Mouse (Mus musculus) forebrain, embryonic 10.5 days (tissue): ENCODE results near the gene Brsk2. TPM values are rescaled to one million over a fixed set of nuclear protein-coding genes. Genes with fewer than 3 reads are reported as not detected.

Experiments used
- DNase-seq: peaks from one replicate; pipeline ENCODE4 v3.0.0-alpha.2; 2017; ENCODE audit warnings: low spot score; ENCODE audit errors: extremely low spot score
- H3K27ac ChIP-seq: fragments of 300-500 bp; sonication (generic); 2 replicates; pipeline ENCODE4 v1.5.1; 2016; ENCODE audit warnings: mild to moderate bottlenecking
- H3K27me3 ChIP-seq: fragments of 300-500 bp; sonication (generic); 2 replicates; pipeline ENCODE4 v1.6.1; 2016; ENCODE audit warnings: mild to moderate bottlenecking; ENCODE audit not compliant: poor library complexity, severe bottlenecking
- H3K36me3 ChIP-seq: fragments of 300-500 bp; sonication (generic); replicated peaks from 2 replicates; pipeline ENCODE4 v1.6.1; 2016; ENCODE audit warnings: mild to moderate bottlenecking, moderate library complexity
- H3K4me1 ChIP-seq: fragments of 300-500 bp; sonication (generic); 2 replicates; pipeline ENCODE4 v1.6.1; 2016
- H3K4me3 ChIP-seq: fragments of 300-500 bp; sonication (generic); 2 replicates; pipeline ENCODE4 v1.5.1; 2016; ENCODE audit warnings: mild to moderate bottlenecking, moderate library complexity
- H3K9me3 ChIP-seq: fragments of 300-500 bp; sonication (generic); 2 replicates; pipeline ENCODE4 v1.6.1; 2016; ENCODE audit warnings: mild to moderate bottlenecking, moderate library complexity
- WGBS: fragments of 180-500 bp; shearing (Covaris S2); methylation state at CpG from one replicate; pipeline ENCODE4 v1.1.7; 2016; 5-methylcytosine and 5-hydroxymethylcytosine counted together
- polyA plus RNA-seq: library from polyadenylated mRNA; unstranded; fragments of >200 nt; fragmentation: Nextera tagmentation; extraction: Ambion mirVana; gene quantifications from 2 replicates; pipeline ENCODE4 v1.2.1, GENCODE M21; 2016

Brsk2 gene
- polyA plus RNA-seq, 1 experiment from 2014 or later: 6.0 TPM

DNA sequence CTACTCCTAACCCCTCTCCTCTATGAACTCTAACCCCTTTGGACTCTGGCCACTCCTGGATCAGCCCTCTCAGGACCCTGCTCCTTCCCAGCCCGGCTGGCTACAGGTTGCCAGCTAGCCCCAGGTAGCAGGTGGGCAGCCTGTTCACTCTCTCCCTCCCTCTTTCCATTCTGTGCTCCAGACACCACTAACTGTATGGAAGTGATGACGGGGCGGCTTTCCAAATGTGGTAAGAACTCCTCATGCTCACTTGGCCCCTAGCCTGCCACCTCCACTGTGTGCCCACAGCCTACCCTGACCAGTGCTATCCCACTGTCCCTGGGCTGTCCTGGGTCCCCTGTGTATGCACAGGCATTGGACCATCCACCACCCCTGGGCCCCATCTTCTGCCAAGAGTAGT is 51.1 kb downstream of the Brsk2 start:
- 86% methylated on average over 3 of the region's 3 CpGs for WGBS
- Histone ChIP-seq H3K36me3 (peaks cover 98% of the 10 kb centered on the region), H3K4me1 (0 out of 2 replicates have a peak, but pooled peaks cover 7% of the 10 kb centered on the region), H3K27ac (no peak overlapping the region), H3K27me3 (no peaks in the 10 kb centered on the region), H3K9me3 (no peaks in the 10 kb centered on the region), H3K4me3 (no peak overlapping the region)
- no peak for DNase-seq

DNA sequence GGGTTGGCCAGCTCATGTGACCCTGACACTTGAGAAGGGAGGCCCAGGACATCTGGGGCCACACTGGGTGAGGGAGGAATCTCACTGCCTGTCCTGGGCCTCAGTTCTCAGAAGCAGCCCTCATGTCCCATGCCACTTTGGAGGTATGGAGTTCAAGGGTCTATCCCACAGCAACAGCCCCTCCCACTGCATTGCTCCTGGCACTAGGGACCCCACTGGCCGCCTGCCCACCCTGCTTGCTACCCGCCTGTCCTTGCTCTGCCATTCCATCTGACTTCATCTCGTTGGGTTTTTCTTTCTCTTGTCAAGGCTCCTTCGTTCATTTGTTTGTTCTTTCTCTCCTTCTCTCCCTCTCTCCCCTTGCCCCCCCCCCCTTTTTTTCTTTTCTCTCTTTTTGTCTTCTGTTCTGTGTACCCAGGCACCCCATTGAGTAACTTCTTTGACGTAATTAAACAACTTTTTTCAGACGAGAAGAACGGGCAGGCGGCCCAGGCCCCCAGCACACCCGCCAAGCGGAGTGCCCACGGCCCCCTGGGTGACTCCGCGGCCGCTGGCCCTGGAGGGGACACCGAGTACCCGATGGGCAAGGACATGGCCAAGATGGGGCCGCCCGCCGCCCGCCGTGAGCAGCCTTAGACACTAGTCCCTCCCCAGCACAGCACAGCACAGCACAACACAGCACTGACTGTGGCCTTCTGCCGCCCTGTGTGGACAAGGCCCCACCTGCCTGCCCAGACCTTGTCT is 52.2 kb downstream of the Brsk2 start:
- Histone ChIP-seq H3K36me3 (peaks cover 97% of the 10 kb centered on the region), H3K4me1 (0 out of 2 replicates have a peak, but pooled peaks cover 7% of the 10 kb centered on the region), H3K4me3 (no peak overlapping the region), H3K9me3 (no peaks in the 10 kb centered on the region), H3K27me3 (no peaks in the 10 kb centered on the region), H3K27ac (no peak overlapping the region)
- 84% methylated on average over 17 of the region's 22 CpGs for WGBS
- DNase-seq: no peak

DNA sequence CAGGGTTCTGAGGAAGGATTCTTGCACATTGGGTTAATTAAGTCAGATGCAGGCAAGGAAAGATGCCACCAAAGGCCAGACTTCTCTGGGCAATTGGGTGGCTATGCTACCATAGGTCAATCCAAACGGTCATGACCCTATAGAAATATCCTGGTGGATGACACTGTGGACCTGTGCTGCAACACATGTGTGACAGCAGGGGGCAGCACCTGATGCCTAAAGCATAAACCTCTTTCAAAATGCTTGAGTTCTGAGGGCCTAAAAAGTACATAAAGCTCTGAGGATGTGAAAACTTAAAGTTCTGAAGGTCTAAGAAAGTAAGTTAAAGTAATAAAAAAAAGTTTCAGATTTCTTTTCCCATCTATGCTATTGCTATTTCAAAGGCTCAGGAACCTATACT is 67.0 kb downstream of the Brsk2 start:
- Histone ChIP-seq H3K36me3 (peaks cover 42% of the 10 kb centered on the region), H3K27me3 (no peaks in the 10 kb centered on the region), H3K9me3 (no peaks in the 10 kb centered on the region), H3K4me3 (no peak overlapping the region), H3K4me1 (peaks cover 21% of the 10 kb centered on the region), H3K27ac (no peak overlapping the region)
- DNase-seq: no peak
- WGBS: 68% methylated on average over 1 of the region's 1 CpGs

DNA sequence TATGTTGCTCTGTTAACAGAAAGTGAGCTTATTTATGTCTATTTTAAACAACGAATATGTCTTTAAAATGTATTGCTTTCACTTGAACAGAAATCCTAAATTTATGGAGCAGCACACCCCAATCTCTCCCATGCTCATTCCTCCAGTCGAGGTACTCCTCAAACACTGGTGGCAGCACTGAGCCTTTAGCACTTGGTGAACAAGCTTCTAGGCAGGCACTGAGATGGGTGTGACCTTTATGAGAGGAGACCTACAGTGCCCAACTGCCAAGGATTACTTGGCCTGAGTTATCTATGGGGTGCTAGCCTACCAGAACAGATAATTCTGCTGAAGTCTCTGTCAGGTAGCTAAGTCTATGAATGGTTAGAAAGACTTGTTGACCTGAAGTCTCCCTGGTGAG is 70.1 kb downstream of the Brsk2 start:
- peaks cover 21% of the 10 kb centered on the region for H3K4me1 ChIP-seq
- H3K27me3 ChIP-seq: no peaks in the 10 kb centered on the region
- H3K27ac ChIP-seq: no peak overlapping the region
- H3K9me3 ChIP-seq: no peaks in the 10 kb centered on the region
- H3K4me3 ChIP-seq: no peak overlapping the region
- H3K36me3 ChIP-seq: peaks cover 17% of the 10 kb centered on the region
- WGBS: 57% methylated on average over 2 of the region's 2 CpGs
- DNase-seq: no peak

DNA sequence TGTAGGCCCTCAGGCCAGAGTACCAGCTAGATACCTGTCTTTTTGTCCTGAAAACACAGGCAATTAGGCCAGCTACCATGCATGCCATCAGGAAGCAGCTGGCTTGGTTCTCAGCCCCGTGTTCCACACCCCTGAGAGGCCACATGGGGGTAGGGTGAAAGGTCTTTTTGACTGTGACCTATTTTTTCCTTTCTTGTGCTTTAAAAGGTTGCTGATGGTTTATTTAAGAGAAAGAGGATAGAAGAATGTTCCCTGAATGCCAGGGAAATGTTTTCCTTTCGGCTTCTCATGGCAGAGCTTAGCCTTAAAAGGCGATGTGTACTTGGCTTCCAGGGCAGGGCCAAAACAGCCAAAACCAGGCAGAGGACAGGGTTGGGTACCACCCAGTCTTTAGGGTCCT is 71.3 kb downstream of the Brsk2 start:
- no peak overlapping the region for H3K4me3 ChIP-seq
- H3K27ac ChIP-seq: no peak overlapping the region
- WGBS: 76% methylated on average over 3 of the region's 3 CpGs
- H3K4me1 ChIP-seq: peaks cover 21% of the 10 kb centered on the region
- H3K36me3 ChIP-seq: peaks cover 6% of the 10 kb centered on the region
- H3K27me3 ChIP-seq: no peaks in the 10 kb centered on the region
- no peak for DNase-seq
- no peaks in the 10 kb centered on the region for H3K9me3 ChIP-seq

DNA sequence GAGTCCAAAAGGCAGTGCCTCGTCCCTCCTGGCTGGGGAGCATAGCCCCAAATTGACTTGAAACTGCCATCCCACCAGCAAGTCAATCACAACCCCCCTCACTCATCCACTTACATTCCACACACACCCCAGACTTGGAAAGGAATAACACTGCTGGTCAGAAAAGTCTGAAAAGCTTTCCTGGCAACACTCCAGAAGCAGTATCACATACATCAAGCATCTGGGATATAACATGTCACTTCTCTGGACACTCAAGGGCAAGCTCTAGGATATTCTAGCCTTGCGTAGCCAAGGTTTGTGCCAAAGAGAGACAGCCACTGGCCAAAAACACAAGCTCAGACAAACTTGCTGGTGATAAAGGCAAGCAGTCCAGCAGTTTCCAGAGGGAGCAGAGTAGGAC is 75.6 kb downstream of the Brsk2 start:
- Histone ChIP-seq H3K4me1 (peaks cover 17% of the 10 kb centered on the region), H3K27ac (no peak overlapping the region), H3K36me3 (no peaks in the 10 kb centered on the region), H3K27me3 (no peaks in the 10 kb centered on the region), H3K4me3 (no peak overlapping the region), H3K9me3 (no peaks in the 10 kb centered on the region)
- no peak for DNase-seq
- 94% methylated on average over 2 of the region's 2 CpGs for WGBS

DNA sequence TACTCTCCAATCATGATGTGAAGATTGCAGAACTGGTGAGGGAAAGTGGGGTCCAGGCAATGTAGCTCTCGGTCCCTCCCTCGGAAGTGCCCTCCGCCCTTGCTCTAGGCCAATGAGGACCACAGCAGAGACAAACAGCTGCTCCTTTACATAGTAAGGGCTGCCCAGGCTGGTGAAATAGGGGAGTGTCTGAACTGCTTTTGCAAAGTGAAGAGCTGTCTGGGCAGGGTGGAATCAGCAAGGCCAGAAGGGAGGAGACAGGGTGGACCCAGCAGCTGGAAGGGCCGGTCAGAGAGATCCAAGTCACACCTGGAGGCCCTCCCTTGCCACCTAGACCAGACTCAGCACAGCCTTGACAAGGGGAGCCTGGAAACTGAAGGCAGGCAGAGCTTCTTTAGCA is 76.4 kb downstream of the Brsk2 start:
- no peaks in the 10 kb centered on the region for H3K9me3 ChIP-seq
- H3K27me3 ChIP-seq: no peaks in the 10 kb centered on the region
- no peak for DNase-seq
- peaks cover 13% of the 10 kb centered on the region for H3K4me1 ChIP-seq
- WGBS: 84% methylated on average over 4 of the region's 4 CpGs
- H3K4me3 ChIP-seq: no peak overlapping the region
- H3K27ac ChIP-seq: no peak overlapping the region
- no peaks in the 10 kb centered on the region for H3K36me3 ChIP-seq

DNA sequence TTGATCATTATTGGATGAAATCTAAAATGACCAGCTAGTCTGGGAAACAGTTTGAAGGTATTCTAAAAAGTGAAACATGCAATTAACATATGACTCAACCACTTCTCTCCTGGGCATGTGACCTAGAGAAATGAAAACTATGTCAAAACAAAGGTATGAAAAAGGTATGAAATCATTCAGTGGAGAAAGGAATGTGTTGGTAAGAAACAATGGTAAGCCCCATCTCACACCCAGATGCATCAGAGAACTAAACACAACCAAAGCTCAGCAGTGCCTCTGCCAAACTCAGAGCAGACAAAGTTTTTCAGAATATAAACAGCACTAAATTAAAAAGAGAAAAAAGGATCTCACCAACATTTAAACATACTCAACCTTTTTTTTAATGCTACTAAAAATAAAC is 80.5 kb downstream of the Brsk2 start:
- H3K9me3 ChIP-seq: no peaks in the 10 kb centered on the region
- no peak overlapping the region for H3K4me3 ChIP-seq
- no peaks in the 10 kb centered on the region for H3K36me3 ChIP-seq
- peaks cover 10% of the 10 kb centered on the region for H3K4me1 ChIP-seq
- no peak for DNase-seq
- no peaks in the 10 kb centered on the region for H3K27me3 ChIP-seq
- H3K27ac ChIP-seq: no peak overlapping the region

DNA sequence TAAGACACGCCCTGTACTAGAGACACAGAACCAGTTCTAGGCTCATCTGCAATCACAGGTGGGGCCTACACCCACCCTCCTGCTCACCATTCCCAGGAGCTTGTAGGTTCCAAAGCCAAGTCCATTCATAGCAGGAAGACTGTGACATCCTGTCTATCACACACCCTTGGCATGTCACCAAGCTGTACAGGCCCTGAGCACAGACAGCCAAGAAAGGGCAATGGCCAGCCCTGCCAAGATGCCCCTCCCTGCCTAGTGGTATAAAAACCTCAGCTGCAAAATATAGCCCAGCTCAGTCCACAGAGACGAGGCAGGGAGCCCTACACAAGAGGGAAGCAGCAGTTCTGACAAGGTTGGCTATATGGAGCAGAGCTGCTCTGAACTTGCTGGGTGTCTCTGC is 84.6 kb downstream of the Brsk2 start:
- no peak for DNase-seq
- Histone ChIP-seq H3K4me3 (no peak overlapping the region), H3K27ac (no peak overlapping the region), H3K27me3 (no peaks in the 10 kb centered on the region), H3K4me1 (peaks cover 9% of the 10 kb centered on the region), H3K36me3 (no peaks in the 10 kb centered on the region), H3K9me3 (no peaks in the 10 kb centered on the region)
- WGBS: 87% methylated on average over 2 of the region's 2 CpGs

DNA sequence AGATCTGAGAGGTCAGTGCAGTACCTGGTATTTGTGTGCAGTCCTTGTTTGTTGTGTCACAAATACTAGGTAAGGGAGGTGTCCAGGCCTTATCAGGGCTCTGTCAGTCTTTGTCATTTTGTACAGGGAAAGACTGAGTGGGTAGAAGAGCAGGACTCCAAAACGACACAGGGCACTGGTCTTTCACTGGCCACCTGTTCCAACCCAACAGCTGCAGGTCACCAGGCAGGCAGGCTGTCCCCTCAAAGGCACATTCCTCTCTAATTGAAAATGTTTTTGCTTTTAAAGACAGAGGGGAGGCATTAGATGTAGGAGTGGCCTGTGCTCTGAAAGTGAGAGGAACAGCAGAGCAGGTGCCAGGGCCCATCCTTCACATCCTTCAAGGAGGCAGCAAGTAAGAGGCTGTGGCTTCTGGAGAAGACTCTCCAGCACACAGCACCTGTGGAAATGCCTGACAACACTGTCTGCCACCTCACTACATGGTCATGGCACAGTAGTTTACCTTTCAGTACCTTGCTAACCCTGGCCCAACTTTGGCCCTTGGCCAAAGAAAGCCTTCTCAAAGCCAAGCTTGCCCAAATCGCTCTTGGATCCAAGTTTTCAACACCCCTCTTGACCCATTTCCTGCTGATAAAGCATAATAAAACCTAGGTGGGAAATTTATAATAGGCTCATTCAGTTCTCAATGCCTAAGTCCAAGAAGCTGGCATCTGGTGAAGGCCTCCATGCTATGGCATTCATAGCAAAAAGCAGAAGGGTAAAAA is 85.7 kb downstream of the Brsk2 start:
- Histone ChIP-seq H3K27ac (no peak overlapping the region), H3K9me3 (no peaks in the 10 kb centered on the region), H3K27me3 (no peaks in the 10 kb centered on the region), H3K4me1 (peaks cover 9% of the 10 kb centered on the region), H3K36me3 (no peaks in the 10 kb centered on the region), H3K4me3 (no peak overlapping the region)
- no peak for DNase-seq
- 75% methylated on average over 2 of the region's 2 CpGs for WGBS

DNA sequence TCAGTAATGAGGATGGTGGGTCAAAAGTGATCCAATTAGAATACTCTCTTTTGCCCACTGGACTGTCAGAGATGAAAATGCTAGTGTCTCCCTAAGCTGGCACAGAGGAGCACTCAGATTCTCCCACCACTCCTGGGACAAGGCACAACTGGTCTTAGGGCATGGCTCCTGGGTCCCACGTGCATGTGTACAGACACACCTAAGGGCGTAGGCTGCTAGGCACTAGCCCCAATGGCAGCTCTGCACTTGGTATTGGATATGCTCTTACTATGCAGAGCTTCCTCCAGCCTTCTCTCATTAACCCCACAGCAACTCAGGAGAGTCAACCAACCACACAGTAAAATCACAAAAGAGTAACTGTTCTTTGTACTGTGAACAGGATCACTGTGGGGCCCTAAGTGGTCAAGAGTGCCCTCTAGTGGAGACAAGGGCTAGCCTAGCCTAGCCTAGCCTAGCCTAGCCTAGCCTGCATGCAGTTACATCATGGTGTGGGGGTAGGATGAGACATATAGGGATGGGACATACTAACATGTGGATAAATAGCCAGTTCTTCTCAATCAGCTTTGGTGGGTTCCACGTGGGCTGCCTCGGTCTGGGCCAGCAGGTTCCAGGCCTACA is 88.1 kb downstream of the Brsk2 start:
- no peaks in the 10 kb centered on the region for H3K27me3 ChIP-seq
- DNase-seq: peak; percentile 31
- no peaks in the 10 kb centered on the region for H3K9me3 ChIP-seq
- no peak overlapping the region for H3K4me3 ChIP-seq
- WGBS: 71% methylated on average over 4 of the region's 4 CpGs
- H3K36me3 ChIP-seq: no peaks in the 10 kb centered on the region
- H3K4me1 ChIP-seq: peaks cover 9% of the 10 kb centered on the region
- H3K27ac ChIP-seq: 0 out of 2 replicates have a peak overlapping the region, but pooled peaks have one; percentile 30

DNA sequence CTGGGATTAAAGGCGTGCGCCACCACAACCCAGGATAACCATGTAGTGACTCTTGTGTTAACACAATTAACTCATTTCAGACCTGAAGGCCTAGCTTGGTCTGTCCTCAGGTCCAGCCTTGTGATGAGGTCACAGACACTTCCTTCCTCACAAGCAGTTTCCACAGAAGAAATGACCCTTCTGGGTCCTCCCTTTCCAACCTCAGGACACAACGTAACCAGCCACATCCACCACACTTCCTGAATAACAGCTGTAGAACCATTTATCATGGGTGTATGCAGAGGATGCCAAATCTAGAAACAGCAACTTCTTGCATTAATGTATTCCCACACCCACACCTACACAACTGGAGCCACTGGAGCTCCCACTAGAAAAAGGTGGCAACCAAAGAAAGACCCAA is 91.2 kb downstream of the Brsk2 start:
- no peak overlapping the region for H3K4me3 ChIP-seq
- no peak for DNase-seq
- no peak overlapping the region for H3K27ac ChIP-seq
- peaks cover 24% of the 10 kb centered on the region for H3K4me1 ChIP-seq
- no peaks in the 10 kb centered on the region for H3K27me3 ChIP-seq
- H3K9me3 ChIP-seq: no peaks in the 10 kb centered on the region
- H3K36me3 ChIP-seq: no peaks in the 10 kb centered on the region
- WGBS: 93% methylated on average over 3 of the region's 3 CpGs

DNA sequence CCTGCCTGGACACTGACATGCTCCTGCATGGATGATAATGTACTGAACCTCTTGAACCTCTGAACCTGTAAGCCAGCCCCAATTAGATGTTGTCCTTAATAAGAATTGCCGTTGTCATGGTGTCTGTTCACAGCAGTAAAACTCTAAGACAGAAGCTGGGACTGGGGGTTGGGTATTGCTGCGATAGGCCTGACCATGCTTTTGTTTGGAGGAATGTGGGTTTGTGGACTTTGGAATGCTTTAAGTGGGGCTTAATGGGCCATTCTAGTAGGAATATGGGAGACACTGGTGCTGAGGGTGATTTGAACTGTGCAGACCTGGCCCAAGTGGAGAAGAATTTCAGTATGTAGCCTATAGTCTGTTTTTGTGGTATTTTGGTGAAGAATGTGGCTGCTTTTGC is 95.8 kb downstream of the Brsk2 start:
- Histone ChIP-seq H3K36me3 (peaks cover 17% of the 10 kb centered on the region), H3K27ac (0 out of 2 replicates have a peak overlapping the region, but pooled peaks have one; percentile 35), H3K9me3 (no peaks in the 10 kb centered on the region), H3K27me3 (no peaks in the 10 kb centered on the region), H3K4me1 (peaks cover 29% of the 10 kb centered on the region), H3K4me3 (no peak overlapping the region)
- 34% methylated on average over 2 of the region's 2 CpGs for WGBS
- peak; percentile 27 for DNase-seq
